Mouse (Mus musculus) T-helper 2 cell (primary cell): ENCODE results near the gene Resp18.
"Not testable (repeated sequence)": the region's sequence is repeated elsewhere in the genome, so short reads cannot be mapped to it uniquely, and the experiment has no call there.

Experiments
- in situ Hi-C: fragments of 300-600 bp; cut with MboI, MseI; formaldehyde crosslinking; loops from one replicate; pipeline ENCODE4 v1.15.1; 2025; ENCODE audit warnings: high pct_unique_total_duplicates

Gene Resp18

GRCm38 (mm10) chr1:75239591-75239990, 38.6 kb downstream of the Resp18 start:
- in situ Hi-C loops: no loop called here

DNA sequence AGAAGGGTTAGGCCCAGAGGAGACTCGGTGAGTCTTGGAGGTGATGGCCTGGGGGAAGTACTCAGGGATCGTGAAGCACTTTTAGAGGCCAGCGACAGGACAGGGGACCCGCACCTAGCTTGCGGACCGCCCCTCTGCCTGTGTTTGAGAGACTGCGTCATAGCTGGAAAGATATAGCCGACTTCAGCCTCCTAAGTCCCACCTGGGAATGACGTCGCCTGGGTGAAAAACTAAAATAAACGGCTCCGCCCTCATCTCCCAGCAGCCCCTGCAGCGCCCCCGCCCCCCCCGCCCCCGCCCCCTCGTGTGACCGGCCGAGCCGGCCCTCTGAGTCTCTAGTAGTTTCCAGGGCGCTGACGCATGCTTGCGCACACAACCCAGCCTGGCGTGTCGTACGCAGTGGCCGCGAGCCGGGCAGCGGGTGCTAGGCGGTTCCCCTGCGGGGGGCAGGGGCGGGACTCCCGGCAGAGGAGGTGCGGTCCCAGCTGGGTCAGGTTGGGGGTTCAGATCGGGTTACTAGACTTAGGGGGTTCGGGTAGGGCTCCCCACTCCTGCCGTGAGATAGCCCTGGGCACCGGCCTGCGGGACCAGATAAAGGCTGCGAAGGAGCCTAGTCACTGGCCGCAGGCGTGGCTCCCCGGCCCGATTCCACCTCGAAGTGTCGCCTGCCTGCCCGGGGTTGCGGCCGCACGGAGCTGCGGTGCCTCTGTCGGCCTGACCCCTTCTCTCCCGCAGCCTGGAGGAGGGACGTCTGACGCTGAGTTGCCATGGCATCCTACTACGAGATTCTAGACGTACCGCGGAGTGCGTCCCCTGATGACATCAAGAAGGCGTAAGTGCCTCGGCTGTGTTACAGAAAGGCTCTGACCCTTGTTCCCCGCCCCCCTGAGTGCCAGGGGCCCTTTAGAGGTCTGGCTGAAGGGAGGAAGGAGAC, 41.8 kb downstream of the Resp18 start, which contains the start of gene Dnajb2:
Dnajb2 (plus strand) TSS at position 290 of the 934 bp plus-strand sequence.
- in situ Hi-C loops: no loop called here

DNA sequence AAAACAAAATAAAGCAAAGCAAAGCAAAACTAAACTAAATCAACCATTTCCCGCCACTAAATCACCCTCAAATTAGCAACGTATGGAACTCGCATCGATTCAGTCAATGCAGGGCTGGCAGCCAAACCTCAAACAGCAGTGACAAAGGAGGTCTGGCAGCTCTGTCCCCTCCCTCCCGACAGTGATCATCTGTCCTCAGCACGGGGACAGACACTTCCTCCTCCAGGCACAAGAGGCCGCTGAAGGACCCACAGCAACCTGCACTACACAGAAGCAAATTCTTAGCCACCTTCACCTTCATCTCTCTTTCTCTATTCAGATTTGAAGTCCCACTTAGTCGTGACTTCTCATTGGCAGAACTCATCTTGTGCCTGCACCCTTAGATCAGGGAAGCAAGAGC, 43.6 kb downstream of the Resp18 start:
- in situ Hi-C loops: no loop called here

GRCm38 (mm10) chr1:75232489-75232888, 45.7 kb downstream of the Resp18 start:
- in situ Hi-C loops: not testable (repeated sequence)

DNA sequence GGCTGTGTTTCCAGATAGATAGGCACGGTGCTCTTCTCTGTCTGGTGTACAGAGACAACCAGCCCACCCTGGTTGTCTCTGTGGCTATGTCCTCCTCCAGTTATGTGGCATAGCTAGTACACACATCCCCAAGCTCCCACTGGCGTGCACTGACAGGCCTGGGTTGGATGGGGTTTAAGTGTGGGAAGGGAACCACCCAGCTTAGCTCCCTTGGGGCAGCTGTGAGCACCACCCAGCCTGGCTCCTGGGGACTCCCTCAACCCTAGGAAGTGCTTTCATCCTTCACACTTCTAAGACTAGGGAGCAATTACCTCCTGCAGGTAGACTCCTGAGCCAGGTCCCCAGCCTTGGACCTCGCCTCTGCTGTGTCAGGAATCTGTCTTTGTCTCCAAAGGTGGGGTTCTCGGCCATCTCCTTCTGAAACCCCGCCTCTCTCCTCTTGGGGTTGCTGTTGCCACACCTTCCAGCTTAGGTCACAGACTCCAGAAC, 46.5 kb downstream of the Resp18 start, which contains the start of gene A630095N17Rik:
A630095N17Rik (minus strand) TSS at position 439 of the 489 bp plus-strand sequence.
- in situ Hi-C loops: no loop called here

- in situ Hi-C loops: no loop called here
Observed at GRCm38 (mm10) chr1:75231224-75231623, 47.0 kb downstream of the Resp18 start.

- in situ Hi-C loops: no loop called here
Observed at GRCm38 (mm10) chr1:75230335-75230994, 47.8 kb downstream of the Resp18 start.

DNA sequence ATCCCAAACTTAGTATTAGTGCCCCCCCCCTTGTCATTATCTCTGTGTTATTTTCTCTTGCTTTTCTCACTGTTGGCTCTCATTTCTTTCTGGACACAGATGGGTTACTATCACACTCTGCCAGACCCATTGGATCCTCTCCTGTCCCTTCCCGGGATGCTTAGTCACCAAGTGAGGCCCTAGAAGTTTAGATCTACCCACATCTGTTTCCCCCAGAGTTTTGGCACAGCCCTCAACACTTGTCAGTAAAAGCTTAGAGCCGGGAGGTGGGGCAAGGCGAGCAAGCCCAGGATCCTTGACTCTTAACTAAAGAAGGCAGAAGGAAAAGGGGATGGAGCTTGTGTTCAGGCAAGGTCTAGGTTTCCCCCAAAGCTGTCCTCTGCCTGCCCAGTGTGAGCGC, 49.1 kb downstream of the Resp18 start:
- in situ Hi-C loops: no loop called here

GRCm38 (mm10) chr1:75227653-75228052, 50.6 kb downstream of the Resp18 start:
- in situ Hi-C loops: no loop called here

DNA sequence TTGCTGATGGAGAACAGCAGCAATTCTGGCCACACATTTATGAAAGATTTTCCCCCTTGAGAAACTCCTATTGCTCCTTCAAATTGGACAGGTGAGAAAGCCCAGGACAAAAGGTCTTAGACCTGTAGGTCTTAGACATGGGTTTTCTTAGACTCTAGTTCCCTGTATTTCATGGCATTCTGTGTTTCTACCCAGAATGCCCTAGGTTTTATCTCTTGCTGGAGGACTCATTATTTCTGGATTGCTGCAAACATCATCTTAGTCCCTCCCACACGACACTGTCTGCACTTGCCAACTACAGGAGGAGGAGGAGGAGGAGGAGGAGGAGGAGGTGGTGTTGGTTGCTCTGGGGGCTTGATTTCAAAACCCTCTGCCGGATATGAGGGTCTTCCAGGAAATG, 52.1 kb downstream of the Resp18 start:
- in situ Hi-C loops: no loop called here

DNA sequence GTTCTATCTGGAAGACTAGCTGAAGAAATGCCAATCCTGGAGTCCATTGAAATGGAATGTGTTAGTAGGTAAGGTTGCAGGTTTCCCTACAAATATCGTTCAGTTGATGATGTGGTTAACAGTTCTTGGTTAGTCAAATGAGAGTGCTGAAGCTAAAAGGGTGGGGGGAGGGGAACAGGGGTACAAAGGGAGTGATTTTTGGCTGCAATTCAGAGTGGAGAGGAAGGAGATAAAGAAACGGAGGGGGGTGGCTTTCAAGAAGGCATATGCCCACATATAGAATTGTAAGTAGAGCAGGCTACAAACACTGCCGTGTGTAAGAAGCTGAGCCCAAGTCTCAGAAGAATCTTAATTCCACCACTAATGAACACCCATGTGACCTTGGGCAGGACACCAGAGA, 52.7 kb downstream of the Resp18 start:
- in situ Hi-C loops: no loop called here

- in situ Hi-C loops: loop anchor here (25.0 kb wide), 1 partner anchor 986 kb away; the partner anchor contains the start of gene Arpc2
Observed at GRCm38 (mm10) chr1:75223532-75223931, 54.7 kb downstream of the Resp18 start.

- in situ Hi-C loops: loop anchor here (25.0 kb wide), 1 partner anchor 986 kb away; the partner anchor contains the start of gene Arpc2
Observed at GRCm38 (mm10) chr1:75222926-75223325, 55.3 kb downstream of the Resp18 start.
